Mouse (Mus musculus) C2C12 (cell line): Measurements from ENCODE around the gene Trarg1. TPM values are rescaled to one million over a fixed set of nuclear protein-coding genes. Genes with fewer than 3 reads are reported as not detected.

Experiments
- H3K27me3 ChIP-seq: one replicate; pipeline ENCODE4 v1.6.1; 2011; ENCODE audit not compliant: control insufficient read depth, insufficient read depth, insufficient read length
- H3K36me3 ChIP-seq: one replicate; pipeline ENCODE4 v1.6.1; 2011; ENCODE audit not compliant: control insufficient read depth, insufficient read depth
- H3K4me3 ChIP-seq: one replicate; pipeline ENCODE4 v1.5.1; 2011; ENCODE audit warnings: mild to moderate bottlenecking, control low read depth; ENCODE audit not compliant: poor library complexity, insufficient read depth, severe bottlenecking
- H3K79me2 ChIP-seq: one replicate; pipeline ENCODE4 v1.6.1; 2011; ENCODE audit not compliant: control insufficient read depth, insufficient read depth
- H3K79me3 ChIP-seq: one replicate; pipeline ENCODE4 v1.6.1; 2011; ENCODE audit warnings: low read depth, control low read depth
- H3ac ChIP-seq: one replicate; pipeline ENCODE3; 2011; ENCODE audit warnings: low read depth; ENCODE audit not compliant: control insufficient read depth, insufficient read length
- CEBPB ChIP-seq: IDR thresholded peaks from one replicate; pipeline ENCODE4 v1.6.1; 2011; ENCODE audit warnings: low read depth, mild to moderate bottlenecking, control low read depth, moderate library complexity
- CTCF ChIP-seq: IDR thresholded peaks from one replicate; pipeline ENCODE4 v1.5.1; 2011; ENCODE audit not compliant: control insufficient read depth, insufficient read depth, insufficient read length
- FOSL1 ChIP-seq: IDR thresholded peaks from one replicate; pipeline ENCODE4 v1.8.0; 2011; ENCODE audit warnings: mild to moderate bottlenecking, low read length; ENCODE audit not compliant: poor library complexity, insufficient read depth, severe bottlenecking
- MAX ChIP-seq: IDR thresholded peaks from one replicate; pipeline ENCODE4 v1.6.1; 2011; ENCODE audit warnings: mild to moderate bottlenecking, control low read depth
- MYOD1 ChIP-seq: IDR thresholded peaks from one replicate; pipeline ENCODE4 v1.6.1; 2011; ENCODE audit warnings: low read depth; ENCODE audit not compliant: control insufficient read depth, insufficient read length
- MYOG ChIP-seq: IDR thresholded peaks from one replicate; pipeline ENCODE4 v1.6.1; 2011; ENCODE audit not compliant: control insufficient read depth, insufficient read length; ENCODE audit errors: extremely low read depth
- USF1 ChIP-seq: IDR thresholded peaks from one replicate; pipeline ENCODE4 v1.6.1; 2011; ENCODE audit warnings: low read depth, mild to moderate bottlenecking, control low read depth, moderate library complexity
- polyA plus RNA-seq: library from polyadenylated mRNA; unstranded; fragments of >200 nt; fragmentation: generic; extraction: Trizol; gene quantifications from one replicate; pipeline ENCODE4 v1.2.1, GENCODE M21; 2012; ENCODE audit warnings: missing spikeins

Trarg1 gene
- polyA plus RNA-seq, 1 experiment: 0.05 TPM

DNA sequence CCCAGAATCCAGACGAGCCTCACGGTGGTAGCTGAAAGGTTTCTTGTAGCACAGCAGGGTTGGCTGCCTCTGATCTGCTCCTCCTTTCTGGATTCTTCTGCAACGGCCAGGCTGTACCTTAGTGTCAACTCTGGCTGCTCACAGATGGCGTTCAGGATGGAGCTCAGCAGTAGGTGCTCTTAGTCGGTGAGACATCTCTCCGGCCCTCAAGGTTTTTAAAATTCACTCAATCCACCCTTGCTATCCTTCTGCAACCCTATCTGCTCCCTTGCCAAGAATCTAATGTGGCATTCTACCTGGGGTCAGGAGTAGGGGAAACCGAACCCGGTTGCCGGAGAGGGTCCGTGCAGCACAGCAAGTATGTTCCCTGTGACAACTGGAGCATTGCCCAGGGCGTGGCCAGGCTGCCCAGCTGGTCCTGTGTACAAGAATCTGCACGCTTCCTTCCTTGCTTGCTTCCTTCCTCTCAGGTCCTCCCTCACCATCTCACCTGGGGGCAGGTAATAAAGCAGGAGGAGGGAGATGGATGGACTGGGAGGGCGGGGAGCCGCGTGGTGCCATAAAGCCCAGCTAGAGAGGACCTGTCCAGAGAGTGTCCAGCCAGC is 7.6 kb upstream of the Trarg1 start, which contains the start of gene Bhlha9:
Gene Bhlha9 (plus strand): TSS at position 600 of the 605 bp plus-strand sequence.
- no peak within 1 kb of the TSS for H3K4me3 ChIP-seq
- H3K27me3 ChIP-seq: peaks cover 25% of the 10 kb centered on the region
- TF ChIP-seq CTCF (no peak), USF1 (no peak), FOSL1 (no peak), MYOD1 (no peak), MYOG (no peak), MAX (no peak), CEBPB (no peak)
- no peak within 1 kb of the TSS for H3ac ChIP-seq
- no peaks in the 10 kb centered on the region for H3K79me3 ChIP-seq
- H3K36me3 ChIP-seq: no peaks in the 10 kb centered on the region
- no peaks in the 10 kb centered on the region for H3K79me2 ChIP-seq

DNA sequence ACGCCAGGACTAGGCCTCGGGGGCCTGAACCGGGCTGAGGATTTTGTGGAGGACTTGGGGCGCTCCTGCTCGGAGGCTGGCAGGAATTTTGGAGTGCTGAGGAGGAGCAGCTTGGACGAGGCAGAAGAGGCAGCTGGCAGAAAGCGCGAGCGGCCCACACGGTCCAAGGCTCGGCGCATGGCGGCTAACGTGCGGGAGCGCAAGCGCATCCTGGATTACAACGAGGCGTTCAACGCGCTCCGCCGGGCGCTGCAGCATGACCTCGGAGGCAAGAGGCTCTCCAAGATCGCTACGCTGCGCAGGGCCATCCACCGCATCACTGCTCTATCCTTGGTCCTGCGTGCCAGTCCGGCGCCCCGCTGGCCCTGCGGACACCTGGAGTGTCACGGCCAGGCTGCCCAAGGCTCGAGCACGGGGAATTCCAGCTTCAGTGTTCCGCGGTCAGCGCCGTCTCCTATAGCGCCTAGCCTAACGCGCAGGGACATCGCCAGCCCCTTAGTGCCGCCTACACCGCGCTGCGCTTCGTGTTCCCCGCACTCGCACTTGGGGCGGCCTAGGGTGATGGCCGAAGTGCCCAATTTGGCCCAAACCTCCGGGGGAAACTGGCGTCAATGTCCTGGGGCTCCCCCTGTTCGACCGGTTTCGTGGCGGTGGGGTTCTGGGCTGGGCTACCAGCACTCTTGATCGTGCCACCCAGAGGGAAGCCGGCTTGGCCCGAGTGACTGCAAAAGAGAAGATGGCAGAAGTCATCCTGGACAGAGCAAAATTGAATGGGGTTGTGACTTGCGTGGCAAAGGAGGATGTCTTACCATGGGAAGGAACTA is 6.8 kb upstream of the Trarg1 start:
- Histone ChIP-seq H3K27me3 (peaks cover 25% of the 10 kb centered on the region), H3K79me2 (no peaks in the 10 kb centered on the region), H3K79me3 (no peaks in the 10 kb centered on the region), H3ac (no peak overlapping the region), H3K4me3 (no peak overlapping the region), H3K36me3 (no peaks in the 10 kb centered on the region)
- TF ChIP-seq MAX (no peak), CEBPB (no peak), CTCF (no peak), USF1 (no peak), MYOG (no peak), MYOD1 (no peak), FOSL1 (no peak)

DNA sequence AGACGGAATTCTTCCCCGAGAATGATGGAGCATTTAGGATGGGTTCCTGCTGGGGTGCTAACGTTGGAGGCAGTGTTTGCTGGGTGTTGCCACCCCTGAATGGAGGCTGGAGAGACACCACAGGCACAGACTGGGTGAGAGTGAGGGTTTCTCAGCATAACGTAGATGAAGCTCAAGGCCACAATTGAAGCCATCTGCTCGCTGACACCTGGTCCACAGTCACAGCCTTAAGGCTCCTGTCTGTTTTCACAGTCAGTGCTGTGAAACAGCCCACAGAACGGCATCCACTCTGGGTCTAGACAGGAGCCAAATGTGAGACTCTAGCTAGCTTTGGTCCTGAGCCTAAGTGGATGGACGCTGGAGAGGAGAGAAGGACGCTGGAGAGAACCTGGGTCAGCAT is 5.4 kb upstream of the Trarg1 start:
- H3K4me3 ChIP-seq: no peak overlapping the region
- H3K79me3 ChIP-seq: no peaks in the 10 kb centered on the region
- H3ac ChIP-seq: no peak overlapping the region
- TF ChIP-seq USF1: no peak
- no peak for TF ChIP-seq CEBPB
- TF ChIP-seq MYOD1: no peak
- no peak for TF ChIP-seq MAX
- no peak for TF ChIP-seq CTCF
- no peak for TF ChIP-seq FOSL1
- no peak for TF ChIP-seq MYOG
- no peaks in the 10 kb centered on the region for H3K79me2 ChIP-seq
- H3K27me3 ChIP-seq: peaks cover 25% of the 10 kb centered on the region
- H3K36me3 ChIP-seq: no peaks in the 10 kb centered on the region

DNA sequence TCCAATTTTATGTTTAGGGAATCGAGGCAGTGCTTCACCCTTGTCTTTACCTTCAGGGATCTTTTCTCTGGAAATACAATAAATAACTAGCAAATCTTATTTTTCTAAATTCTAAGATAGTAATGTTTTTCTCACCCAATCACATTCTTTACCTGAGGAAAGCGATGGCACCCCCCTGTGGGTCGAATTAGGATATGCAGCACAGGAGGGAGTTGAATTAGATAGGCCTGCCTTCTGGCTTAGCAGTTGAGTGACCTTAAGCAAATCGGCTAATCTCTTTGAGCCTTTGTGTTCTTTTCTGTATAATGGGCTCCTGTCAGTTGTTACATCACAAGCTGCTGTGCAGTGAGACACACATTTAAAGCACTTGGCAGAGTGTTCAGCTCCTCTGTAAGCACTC is 4.9 kb upstream of the Trarg1 start:
- no peaks in the 10 kb centered on the region for H3K79me2 ChIP-seq
- H3K27me3 ChIP-seq: peaks cover 25% of the 10 kb centered on the region

DNA sequence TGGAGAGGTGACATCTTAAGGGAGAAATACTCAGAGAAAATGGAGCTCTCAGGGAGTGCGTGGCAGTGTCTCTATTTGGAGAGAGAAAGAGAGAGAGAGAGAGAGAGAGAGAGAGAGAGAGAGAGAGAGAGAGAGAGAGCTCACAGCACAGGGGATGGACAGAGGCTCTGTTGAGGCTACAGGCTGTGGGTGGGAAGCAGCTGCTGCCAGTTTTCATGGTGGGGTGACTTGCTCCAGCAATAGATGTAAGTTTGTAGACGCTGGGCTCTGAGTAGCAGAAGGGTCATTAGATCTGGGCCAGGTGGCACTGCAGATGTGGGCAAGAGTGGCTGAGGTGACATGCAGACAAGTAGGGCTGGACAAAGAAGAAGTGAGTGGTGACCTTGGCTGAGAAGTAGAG is 6.0 kb downstream of the Trarg1 start:
- TF ChIP-seq MYOG (no peak), MAX (no peak)
- Histone ChIP-seq H3K36me3 (no peaks in the 10 kb centered on the region), H3K4me3 (no peak overlapping the region), H3K27me3 (no peaks in the 10 kb centered on the region), H3K79me2 (no peaks in the 10 kb centered on the region), H3ac (no peak overlapping the region), H3K79me3 (no peaks in the 10 kb centered on the region)

More for the DNA sequence above, 4.9 kb upstream of the Trarg1 start:
- Histone ChIP-seq H3K4me3 (no peak overlapping the region), H3ac (no peak overlapping the region), H3K36me3 (no peaks in the 10 kb centered on the region), H3K79me3 (no peaks in the 10 kb centered on the region)
- TF ChIP-seq MAX (no peak), MYOD1 (no peak), CEBPB (no peak), FOSL1 (no peak), CTCF (no peak), MYOG (no peak), USF1 (no peak)

DNA sequence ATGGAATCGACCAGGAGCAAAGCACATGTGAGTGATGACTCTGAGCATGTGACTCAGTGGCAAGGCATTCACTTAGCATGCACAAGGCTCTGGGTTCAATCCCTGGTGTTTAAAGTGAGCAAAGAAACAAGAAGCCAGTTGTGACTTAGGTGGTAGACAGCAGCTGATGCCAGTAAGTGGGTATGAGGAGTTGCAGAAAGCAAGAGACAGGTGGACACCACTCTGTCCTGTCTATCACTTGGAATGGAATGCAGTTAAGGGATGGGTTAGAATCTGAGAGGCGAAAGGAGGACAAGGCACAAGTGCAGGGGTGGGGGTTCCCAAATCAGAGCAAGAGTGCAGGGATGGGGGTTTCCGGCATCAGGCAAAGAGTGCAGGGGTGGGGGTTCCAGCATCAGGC is 12.5 kb downstream of the Trarg1 start:
- Histone ChIP-seq H3K79me2 (no peaks in the 10 kb centered on the region), H3K36me3 (no peaks in the 10 kb centered on the region)
- TF ChIP-seq MYOD1 (peak; percentile 66), USF1 (no peak)

More for the DNA sequence above, 12.5 kb downstream of the Trarg1 start:
- Histone ChIP-seq H3ac (no peak overlapping the region), H3K4me3 (no peak overlapping the region), H3K27me3 (no peaks in the 10 kb centered on the region), H3K79me3 (no peaks in the 10 kb centered on the region)
